Mouse (Mus musculus) cortical plate, adult 2 months (tissue): ENCODE measurements around the gene Dap. TPM values are rescaled to one million over a fixed set of nuclear protein-coding genes. Genes with fewer than 3 reads are reported as not detected.

Source experiments
- H3K27ac ChIP-seq: fragments of 200-500 bp; 2 replicates; pipeline ENCODE4 v1.5.1; 2012; ENCODE audit warnings: low read length, control low read depth, inconsistent platforms; ENCODE audit not compliant: insufficient read depth
- H3K4me1 ChIP-seq: fragments of 200-500 bp; 2 replicates; pipeline ENCODE4 v1.6.1; 2011; ENCODE audit warnings: low read length; ENCODE audit not compliant: control insufficient read depth, insufficient read depth
- H3K4me3 ChIP-seq: fragments of 200-500 bp; 2 replicates; pipeline ENCODE4 v1.5.1; 2011; ENCODE audit warnings: mild to moderate bottlenecking, low read length, control low read depth; ENCODE audit not compliant: insufficient read depth
- CTCF ChIP-seq: fragments of 200-500 bp; IDR thresholded peaks from 2 replicates; pipeline ENCODE4 v1.5.1; 2011; ENCODE audit warnings: mild to moderate bottlenecking, control low read depth, low read length; ENCODE audit not compliant: insufficient read depth; ENCODE audit errors: extremely low read depth
- POLR2A ChIP-seq: fragments of 200-500 bp; IDR thresholded peaks from 2 replicates; pipeline ENCODE4 v1.6.1; 2011; ENCODE audit warnings: mild to moderate bottlenecking, low read length, control low read depth; ENCODE audit not compliant: insufficient read depth; ENCODE audit errors: extremely low read depth
- polyA plus RNA-seq: library from polyadenylated mRNA; depleted of rRNA; stranded (reverse); fragments of >200 nt; gene quantifications from 2 replicates; pipeline ENCODE4 v1.2.3, GENCODE M21; 2012; rRNA removed

The Dap gene
- polyA plus RNA-seq, 1 experiment, result 11.3 TPM

DNA sequence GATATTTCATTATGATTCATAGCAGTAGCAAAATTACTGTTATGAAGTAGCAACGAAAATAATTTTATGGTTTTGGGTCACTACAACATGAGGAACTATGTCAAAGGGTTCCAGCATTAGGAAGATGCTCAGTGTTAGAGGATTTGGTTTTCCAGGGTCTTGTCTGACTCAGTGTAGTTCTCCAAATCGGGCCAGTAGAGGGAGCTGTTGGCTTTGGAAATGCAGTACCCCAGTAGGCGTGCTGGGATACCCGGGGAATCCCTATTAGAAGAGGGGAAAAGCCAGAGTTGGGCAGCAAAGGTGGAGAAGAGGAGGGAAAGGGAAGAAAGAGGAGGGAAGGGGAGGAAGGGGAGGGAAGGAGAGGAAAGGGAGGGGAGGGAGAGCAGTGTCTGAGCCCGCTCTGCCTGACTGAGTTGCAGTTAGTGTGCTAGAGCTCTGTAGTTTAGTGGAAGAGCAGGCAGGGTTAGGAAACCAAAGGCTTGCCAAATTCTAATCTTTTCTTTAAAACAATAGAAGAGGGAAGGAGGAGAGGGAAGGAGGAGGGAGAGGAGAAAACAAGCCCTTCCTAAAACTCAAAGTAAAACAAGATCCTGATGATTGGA lies 91.6 kb downstream of the Dap start:
- Histone ChIP-seq H3K4me3 (no peak overlapping the region), H3K27ac (no peak overlapping the region), H3K4me1 (peaks cover 3% of the 10 kb centered on the region; the same call in 1 of the 2 replicates)
- TF ChIP-seq CTCF, result peak; percentile 88
- no peak for TF ChIP-seq POLR2A

GRCm38 (mm10) chr15:31317056-31317805 lies 93.1 kb downstream of the Dap start:
- no peak overlapping the region for H3K27ac ChIP-seq
- H3K4me3 ChIP-seq, result no peak overlapping the region
- peaks cover 3% of the 10 kb centered on the region; the same call in 1 of the 2 replicates for H3K4me1 ChIP-seq
- no peak for TF ChIP-seq CTCF
- no peak for TF ChIP-seq POLR2A

GRCm38 (mm10) chr15:31318158-31318955 lies 94.2 kb downstream of the Dap start:
- H3K4me3 ChIP-seq, result no peak overlapping the region
- TF ChIP-seq CTCF, result no peak
- no peak for TF ChIP-seq POLR2A
- H3K4me1 ChIP-seq, result peaks cover 3% of the 10 kb centered on the region; the same call in 1 of the 2 replicates
- no peak overlapping the region for H3K27ac ChIP-seq

- Histone ChIP-seq H3K4me1 (peaks cover 3% of the 10 kb centered on the region; the same call in 1 of the 2 replicates), H3K4me3 (no peak overlapping the region), H3K27ac (0 out of 2 replicates have a peak overlapping the region, but pooled peaks have one; percentile 21)
- TF ChIP-seq CTCF, result no peak
Measured at GRCm38 (mm10) chr15:31319046-31319445, 94.9 kb downstream of the Dap start.

GRCm38 (mm10) chr15:31320598-31321377 lies 96.7 kb downstream of the Dap start:
- Histone ChIP-seq H3K4me3 (no peak overlapping the region), H3K27ac (no peak overlapping the region), H3K4me1 (peaks cover 5% of the 10 kb centered on the region; the same call in 1 of the 2 replicates)
- 0 out of 2 replicates have a peak, but pooled peaks have one; percentile 5 for TF ChIP-seq CTCF
- TF ChIP-seq POLR2A, result no peak

DNA sequence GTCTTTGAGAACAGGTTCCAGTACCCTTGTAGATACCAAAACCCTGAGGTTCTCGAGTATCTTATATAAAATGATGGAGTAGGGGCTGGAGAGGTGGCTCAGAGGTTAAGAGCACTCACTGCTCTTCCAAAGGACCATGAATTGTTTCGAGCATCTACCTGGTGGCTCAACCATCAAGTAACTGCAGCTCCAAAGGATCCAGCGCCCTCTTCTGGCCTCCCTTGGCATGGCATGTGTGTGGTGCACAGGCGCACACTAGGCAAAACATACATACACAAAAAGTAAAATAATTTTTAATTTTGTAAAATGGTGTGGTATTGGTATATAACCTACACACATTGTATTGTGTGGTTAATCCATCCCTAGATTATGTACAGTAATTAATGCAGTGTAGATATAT lies 99.6 kb downstream of the Dap start:
- peak; percentile 37 for TF ChIP-seq CTCF
- TF ChIP-seq POLR2A, result no peak
- Histone ChIP-seq H3K27ac (no peak overlapping the region), H3K4me3 (no peak overlapping the region), H3K4me1 (peaks cover 10% of the 10 kb centered on the region)

Other genes starting within 250 kb of the Dap start
- gene Ankrd33b, start 143.4 kb downstream of the Dap start, polyA plus RNA-seq, result 33.9 and 34.5 TPM in 2 replicates
- 0.85 and 1.2 TPM in 2 replicates for gene Ropn1l, start 229.4 kb downstream of the Dap start, polyA plus RNA-seq